Mouse (Mus musculus): ENCODE results near the gene Zfp704.

Zfp704 gene

DNA sequence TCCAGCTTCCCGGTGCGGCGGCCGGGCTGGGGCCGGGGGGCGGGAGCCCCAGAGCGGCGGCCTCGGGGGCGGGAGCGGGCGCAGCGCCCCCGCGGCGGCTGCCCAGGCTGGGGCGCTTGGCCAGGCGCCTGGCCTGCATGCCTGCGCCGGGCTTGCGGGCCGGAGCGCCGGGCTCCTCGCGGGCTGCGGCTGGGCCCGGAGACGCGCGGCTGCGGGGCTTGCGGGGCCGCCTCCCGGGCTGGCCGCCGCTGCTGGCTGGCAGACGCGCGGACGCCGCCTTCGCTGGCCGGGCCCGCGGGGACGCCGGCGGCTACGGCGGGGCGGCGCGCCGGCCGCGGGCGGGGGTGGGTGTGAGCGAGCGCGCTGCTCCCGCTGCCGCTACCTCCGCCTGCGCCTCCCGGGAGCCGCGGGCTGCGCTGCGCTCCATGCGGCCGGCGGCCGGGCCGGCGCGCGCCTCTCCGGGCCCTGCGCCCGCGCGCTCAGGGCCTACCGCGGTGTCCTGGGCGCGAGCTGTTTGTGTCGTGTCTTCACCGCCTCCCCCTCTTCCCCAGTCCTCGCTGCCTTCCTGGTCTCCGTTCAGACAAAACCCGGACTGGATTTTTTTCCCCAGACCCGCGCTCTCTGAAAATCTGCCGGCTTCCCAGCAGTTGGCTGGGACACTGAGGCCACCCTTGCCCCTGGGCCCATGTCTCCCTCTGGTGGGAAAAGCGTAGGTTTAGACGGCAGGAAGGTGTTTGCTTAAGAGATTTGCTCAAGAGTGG, at the start of gene Zfp704:
Gene Zfp704 (minus strand): TSS at position 505 of the 761 bp plus-strand sequence.
- DNase-seq (ENCODE audit: low spot score), result peak; percentile 92

- no peak for DNase-seq (ENCODE audit: low spot score)
Observed at GRCm38 (mm10) chr3:9633036-9634005, 23.4 kb upstream of the Zfp704 start.

DNA sequence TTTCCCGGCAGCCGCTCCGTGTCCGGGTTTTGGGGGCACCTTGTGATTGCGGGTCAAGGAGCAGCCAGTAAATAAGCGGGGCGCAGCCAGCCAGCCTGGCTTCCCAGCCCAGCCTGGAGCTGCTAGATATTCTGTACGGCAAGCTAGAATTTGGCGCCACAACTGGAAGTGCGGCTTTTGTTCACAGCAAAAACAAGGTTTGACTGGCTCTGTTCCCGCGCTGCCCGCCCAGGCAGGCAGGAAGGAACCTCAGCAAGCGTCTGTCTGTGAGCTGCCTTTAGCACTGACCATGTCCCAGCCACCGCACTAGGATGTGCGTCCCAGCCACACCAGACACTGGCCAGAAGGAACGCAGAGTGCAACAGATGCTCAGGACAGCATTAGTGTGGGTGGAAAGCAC, 20.1 kb upstream of the Zfp704 start:
- no peak for DNase-seq (ENCODE audit: low spot score)

DNA sequence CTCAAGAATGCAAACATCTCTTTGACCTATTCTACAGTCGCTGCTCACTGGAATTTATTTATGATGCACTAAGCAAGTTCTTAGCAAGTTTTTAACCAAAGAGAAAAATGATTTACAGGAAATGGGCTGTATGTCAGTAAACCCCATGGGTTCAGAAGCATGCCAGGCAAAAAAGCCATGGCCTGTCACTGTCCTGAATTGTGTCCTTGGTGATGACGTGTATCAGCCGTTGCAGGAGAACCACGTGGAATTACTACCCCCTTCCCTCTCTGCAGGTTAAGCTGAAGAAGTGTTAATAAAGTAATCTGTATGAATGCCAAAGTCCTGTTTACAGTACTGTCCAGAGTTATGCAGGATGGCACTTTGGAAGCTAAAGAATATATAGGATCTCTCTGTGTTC, 18.2 kb upstream of the Zfp704 start:
- DNase-seq (ENCODE audit: low spot score), result no peak

DNA sequence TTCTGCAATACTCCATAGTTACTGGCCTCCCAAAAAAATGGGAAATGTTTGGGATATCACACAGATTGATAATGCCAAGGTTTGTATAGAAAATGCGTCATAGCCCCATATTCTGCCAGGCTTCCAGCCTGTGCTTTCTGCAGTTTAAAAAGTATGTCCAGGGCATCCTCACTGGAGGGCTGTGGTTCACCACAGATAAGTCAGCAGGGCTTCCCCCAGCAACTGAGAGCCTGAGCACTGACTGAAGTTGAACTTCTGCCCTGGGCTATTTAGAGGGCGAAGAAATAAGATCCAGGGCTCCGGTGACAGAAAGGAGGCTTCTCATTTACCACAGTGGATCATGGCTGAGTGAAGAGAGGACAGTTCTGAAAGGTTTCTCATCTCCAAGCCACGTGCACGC, 16.3 kb upstream of the Zfp704 start:
- no peak for DNase-seq (ENCODE audit: low spot score)

DNA sequence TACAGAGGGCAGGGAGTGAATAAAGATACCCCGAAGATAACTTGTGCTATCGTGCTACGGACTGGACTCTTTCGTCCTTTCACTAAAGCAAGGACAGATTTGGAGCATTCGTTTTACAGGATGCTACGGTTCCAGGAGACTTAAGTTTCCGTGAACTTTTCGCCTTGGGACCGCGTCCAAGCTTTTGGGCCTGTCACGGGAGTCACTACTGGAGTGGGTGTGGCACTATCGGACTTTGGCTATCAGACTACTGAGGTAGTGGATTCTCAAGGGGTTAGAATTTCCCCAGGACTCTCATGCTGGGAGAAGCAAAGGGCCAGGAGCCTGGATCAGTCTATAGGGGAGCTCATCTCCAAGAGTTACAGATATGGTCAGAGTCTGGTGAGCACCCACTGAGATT, 10.7 kb upstream of the Zfp704 start:
- DNase-seq (ENCODE audit: low spot score), result no peak

GRCm38 (mm10) chr3:9619562-9620275, 9.8 kb upstream of the Zfp704 start:
- no peak for DNase-seq (ENCODE audit: low spot score)

DNA sequence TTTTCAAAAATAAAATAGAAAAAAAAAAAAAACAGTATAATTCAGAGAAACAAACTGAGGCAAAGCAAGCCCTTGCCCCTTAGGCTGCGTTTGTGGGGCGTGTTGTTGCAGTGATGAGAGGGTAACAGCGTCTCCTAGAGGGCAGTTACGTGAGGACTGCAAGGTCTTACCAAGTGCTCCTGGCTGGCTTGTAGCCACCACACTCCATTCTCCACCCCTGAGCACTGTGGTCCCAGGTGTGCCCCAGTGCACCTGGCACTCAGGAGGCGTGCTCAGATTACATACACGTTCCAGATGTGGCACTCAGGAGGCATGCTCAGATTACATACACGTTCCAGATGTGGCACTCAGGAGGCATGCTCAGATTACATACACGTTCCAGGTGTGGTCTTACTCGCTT, 7.2 kb upstream of the Zfp704 start:
- DNase-seq (ENCODE audit: low spot score), result no peak

GRCm38 (mm10) chr3:9614676-9615075, 4.8 kb upstream of the Zfp704 start:
- no peak for DNase-seq (ENCODE audit: low spot score)

DNA sequence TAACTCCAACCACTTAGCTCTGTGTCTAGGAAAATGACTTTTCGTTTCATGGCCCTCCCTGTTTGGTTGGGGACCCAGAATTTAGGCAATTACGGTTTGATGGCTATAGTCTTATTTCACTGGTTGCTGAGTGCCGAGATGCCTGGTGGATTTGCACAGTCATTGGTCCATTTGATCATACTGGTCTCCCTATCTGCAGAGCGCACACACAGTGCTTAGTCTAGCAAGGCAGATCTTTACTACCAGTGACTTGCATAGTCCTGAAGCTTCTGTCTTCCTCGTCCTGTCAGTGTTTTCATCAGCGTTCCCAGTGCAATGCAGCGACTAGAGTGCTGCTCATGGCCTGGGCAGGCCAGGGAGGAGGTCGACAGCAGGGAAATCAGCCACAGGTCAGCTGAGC, 4.1 kb upstream of the Zfp704 start:
- no peak for DNase-seq (ENCODE audit: low spot score)

DNA sequence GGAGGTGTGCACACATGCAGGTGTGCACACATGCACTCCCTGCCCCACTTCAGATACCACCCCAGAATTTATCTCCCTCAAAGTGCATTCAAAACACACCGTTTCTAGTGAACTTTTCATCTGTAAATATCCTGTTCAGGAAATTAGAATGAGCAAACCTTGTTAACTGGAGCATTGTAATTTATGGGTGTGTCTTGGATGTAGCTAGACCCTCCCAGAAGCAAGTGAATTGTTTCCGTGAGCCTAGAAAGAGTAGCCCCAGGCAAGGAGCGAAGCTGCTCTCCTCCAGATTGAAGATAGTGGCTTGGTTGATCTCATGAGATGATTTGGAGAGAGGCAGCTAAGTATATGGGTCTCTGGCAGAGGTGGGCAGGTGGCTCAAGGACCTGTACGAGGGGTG, 1.3 kb upstream of the Zfp704 start:
- DNase-seq (ENCODE audit: low spot score), result no peak

DNA sequence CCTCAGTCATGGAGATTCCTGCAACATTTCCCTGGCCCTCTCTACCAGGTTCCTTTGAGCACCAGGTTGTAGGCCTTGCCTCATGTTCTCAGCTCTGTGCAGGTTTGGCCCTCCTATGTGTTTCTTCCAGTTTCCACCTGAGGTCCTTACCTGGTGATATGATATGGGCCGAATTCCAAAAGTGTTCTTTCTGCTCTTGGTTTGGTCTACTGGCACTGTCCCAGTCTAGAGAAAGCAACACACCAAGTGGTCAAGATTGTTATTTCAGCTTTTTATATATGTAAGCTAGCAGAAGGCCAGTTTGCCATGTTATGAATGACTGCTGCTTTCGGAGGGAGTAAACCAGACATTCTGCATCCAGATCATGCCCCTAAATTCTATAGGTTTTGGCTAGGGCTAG, 541 bp upstream of the Zfp704 start:
- no peak for DNase-seq (ENCODE audit: low spot score)

DNA sequence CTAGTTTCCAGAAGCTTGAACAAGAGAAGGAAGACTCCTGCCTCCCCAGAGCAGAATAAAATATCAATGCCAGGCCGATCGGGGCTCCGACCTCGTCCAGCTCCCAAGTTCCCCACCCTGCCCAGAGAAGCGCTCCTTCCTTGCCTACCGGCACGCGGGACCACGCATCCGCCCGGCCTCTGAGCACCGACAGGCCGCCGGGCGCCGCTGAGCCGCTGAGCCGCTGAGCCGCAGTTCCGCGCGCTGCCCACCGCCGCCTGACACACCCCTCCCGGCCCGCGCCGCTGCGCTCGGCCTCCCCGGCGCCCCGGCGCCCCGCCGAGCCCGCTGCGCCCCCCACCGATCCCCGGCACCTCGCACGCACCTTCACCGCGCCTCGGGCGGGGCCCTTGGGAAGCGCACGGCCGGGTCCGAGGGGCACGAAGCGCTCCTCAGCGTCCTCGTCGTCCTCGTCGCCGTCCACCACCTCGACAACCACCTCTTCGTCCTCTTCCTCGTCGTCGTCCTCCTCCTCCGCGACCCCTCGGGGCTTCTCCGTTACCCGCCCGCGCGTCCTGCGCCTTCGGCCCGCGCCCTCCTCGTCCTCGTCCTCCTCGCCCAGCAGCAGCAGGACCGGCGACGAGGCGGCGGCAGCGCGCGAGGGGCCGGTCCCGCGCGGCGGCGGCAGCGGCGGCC, 842 bp downstream of the Zfp704 start:
- peak; percentile 72 for DNase-seq (ENCODE audit: low spot score)

GRCm38 (mm10) chr3:9608441-9608905, 1.4 kb downstream of the Zfp704 start:
- DNase-seq (ENCODE audit: low spot score), result peak; percentile 75

DNA sequence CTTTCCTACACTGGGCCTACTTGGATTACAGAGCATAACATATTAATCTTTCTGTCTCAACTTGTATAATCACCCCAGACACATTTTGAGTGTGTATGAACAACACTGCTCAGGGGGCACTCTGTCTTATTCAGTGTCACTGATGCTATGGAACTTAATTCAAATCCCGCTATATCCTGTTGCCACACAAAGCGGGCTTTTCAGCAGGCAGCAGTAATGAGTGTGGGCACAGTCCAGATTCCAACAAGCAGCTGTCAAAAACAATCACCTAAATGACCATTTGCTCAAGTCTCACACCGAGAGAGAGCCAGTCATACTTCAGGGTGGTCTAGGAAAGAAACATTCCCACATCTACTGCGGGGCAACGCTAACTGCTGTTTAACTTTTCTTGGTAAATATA, 2.2 kb downstream of the Zfp704 start:
- DNase-seq (ENCODE audit: low spot score), result no peak

- no peak for DNase-seq (ENCODE audit: low spot score)
Observed at GRCm38 (mm10) chr3:9605784-9606706, 3.8 kb downstream of the Zfp704 start.

DNA sequence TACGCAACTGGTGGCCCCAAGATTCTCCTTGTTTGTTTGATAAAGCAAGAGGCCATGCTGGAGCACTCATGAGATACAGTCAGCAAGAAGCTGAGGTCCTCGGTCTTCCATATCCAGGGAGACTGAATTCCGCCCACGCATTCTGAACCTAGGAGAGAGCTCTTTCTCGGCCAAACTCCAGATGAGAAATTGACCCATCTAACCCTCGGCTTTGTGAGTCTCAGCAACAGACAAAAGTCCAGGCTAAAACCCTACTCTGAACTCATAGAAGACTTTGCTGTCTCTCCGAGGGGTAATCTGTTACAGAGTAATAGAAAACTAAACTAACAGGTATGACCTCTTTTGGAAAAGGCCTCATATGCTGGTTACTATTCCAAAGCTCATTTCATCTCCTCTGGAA, 4.9 kb downstream of the Zfp704 start:
- DNase-seq (ENCODE audit: low spot score), result no peak

DNA sequence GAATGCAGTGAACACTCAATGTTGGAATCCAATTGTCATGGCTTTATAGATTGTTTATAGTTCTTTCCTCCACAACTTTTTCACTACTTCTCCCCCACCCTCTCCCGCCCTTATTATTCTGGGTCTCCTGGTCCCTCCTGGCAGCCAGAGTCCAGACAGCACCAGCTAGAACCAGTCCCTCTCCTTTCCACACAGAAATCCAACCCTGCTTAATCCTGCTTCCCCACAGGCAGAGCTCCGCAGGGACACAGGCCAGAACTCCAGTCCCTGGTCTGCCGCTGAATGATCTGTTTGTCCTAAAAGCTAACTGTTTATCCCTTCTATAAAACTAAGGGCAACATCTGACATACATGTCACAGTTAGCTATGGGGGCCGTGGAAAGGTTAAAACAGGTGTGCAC, 6.0 kb downstream of the Zfp704 start:
- DNase-seq (ENCODE audit: low spot score), result no peak

DNA sequence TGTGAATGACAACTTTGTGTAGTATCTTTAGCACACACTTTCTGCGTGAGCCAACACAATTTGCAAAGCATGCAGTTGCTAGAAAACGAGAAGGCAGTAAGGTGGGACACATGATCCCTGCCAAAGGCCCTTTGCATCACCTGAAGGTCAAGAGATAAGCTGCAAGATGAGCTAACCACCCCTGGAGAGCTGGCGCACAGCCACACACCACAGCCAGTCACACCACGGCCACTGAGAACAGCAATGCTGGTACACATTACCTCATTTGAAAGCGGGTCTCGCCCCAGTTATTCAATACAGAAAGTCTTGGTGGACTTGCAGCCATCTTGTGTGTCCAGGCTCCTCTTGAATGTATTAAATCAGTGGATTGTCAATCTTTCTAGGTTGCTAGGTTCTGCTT, 9.3 kb downstream of the Zfp704 start:
- DNase-seq (ENCODE audit: low spot score), result no peak

DNA sequence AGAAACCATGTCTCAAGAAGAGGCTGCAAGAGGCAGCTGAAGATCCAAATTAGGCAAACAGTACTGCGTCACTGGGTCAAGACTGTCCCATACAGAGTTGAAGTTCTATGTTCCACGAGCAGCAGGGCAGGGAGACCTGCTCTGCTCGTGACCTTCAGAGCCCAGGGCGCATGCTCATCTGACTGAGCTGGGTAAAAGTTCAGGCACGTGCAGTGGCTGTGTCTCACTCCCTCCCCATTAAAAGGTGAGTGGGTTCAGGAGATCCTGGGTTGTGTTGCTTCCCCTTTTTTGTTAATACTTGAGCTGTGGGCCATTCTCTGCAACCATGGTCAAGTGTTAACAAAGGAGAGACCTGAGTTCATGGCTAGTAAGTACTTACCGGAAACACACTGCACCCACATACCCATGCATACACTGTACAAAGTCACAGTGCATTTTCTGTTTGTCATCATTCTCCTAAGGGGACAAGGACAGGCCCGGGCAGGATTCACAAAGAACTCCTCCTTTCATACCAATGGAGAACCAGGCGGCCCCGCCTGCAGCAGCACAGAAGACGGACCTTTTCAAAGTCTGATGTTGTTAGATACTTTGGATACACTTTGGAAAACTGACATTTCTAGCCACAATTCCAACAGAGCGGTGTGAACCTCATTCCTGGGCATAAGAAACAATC, 10.0 kb downstream of the Zfp704 start:
- DNase-seq (ENCODE audit: low spot score), result no peak

Data from yolk sac, embryonic 10.5 days (tissue).